Mouse (Mus musculus): ENCODE measurements around the gene Saa1. TPM values are rescaled to one million over a fixed set of nuclear protein-coding genes. Genes with fewer than 3 reads are reported as not detected.
"Not testable (repeated sequence)": the region's sequence is repeated elsewhere in the genome, so short reads cannot be mapped to it uniquely, and the experiment has no call there.

Saa1 gene
- polyA plus RNA-seq (2012; rRNA removed): 1.2 and 1.8 TPM in 2 replicates

DNA sequence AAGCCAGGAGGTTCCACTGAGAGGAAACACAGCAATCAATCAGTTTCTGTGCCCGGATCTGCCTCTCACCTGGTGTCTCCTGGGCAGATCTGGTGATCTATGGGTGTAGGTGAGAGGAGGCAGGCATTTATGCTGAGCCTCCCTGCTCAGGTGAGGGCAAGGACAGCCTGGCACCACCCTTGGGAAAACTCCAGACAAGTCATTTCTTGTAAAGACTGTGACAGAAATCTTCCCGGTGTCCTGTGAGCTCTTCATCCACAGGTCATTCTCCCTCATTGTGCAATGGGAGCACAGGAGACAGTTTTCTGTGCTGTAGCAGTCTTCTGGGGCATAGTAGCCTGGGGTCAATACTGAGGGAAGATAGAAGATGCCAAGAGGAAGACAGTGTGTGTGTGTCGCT is at the start of gene Saa1:
Saa1 (minus strand) TSS at position 101 of the 400 bp plus-strand sequence.
- H3K4me3 ChIP-seq (ENCODE audit: control insufficient read depth, low read depth, low read length); H3K27me3 ChIP-seq (ENCODE audit: control insufficient read depth, insufficient read depth, low read length); H3K27ac ChIP-seq (ENCODE audit: control insufficient read depth, insufficient read depth, low read depth, low read length); H3K36me3 ChIP-seq (ENCODE audit: control insufficient read depth, insufficient read depth, low read length); H3K4me1 ChIP-seq (ENCODE audit: control insufficient read depth, insufficient read depth, low read length): not testable (repeated sequence)

GRCm38 (mm10) chr7:46789177-46789849 is 46.5 kb upstream of the Saa1 start:
- Histone ChIP-seq H3K36me3 (ENCODE audit: control insufficient read depth, insufficient read depth, low read length) (peaks cover 6% of the 10 kb centered on the region), H3K4me1 (ENCODE audit: control insufficient read depth, insufficient read depth, low read length) (no peaks in the 10 kb centered on the region), H3K4me3 (ENCODE audit: control insufficient read depth, low read depth, low read length) (no peak overlapping the region), H3K27me3 (ENCODE audit: control insufficient read depth, insufficient read depth, low read length) (no peaks in the 10 kb centered on the region), H3K27ac (ENCODE audit: control insufficient read depth, insufficient read depth, low read depth, low read length) (no peak overlapping the region)
- no peak for TF ChIP-seq CTCF (IDR thresholded peaks at IDR 0.05; ENCODE audit: control insufficient read depth, insufficient read depth, insufficient replicate concordance, low read depth, low read length)
- TF ChIP-seq POLR2A (IDR thresholded peaks at IDR 0.05; ENCODE audit: control insufficient read depth, low read depth, low read length): no peak

DNA sequence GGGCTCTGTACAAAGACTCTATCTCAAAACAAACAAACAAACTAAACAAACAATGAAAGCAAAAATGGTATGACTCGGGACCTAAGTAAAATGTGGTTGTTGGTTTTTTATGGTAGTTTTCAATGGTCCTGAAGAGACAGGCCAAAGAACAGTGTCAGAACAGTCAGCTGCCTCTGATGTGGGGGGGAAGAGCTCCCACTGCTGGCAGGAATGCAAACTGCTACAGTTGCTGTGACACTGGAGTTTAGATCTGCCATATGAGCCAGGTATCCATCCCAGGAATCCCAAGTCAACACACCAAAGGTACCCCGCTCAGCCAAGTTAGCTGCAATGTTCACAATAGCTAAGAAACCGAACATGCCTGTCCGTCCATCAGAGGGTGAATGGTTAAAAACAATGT is 27.9 kb upstream of the Saa1 start:
- H3K4me1 ChIP-seq (ENCODE audit: control insufficient read depth, insufficient read depth, low read length): no peaks in the 10 kb centered on the region
- no peak for TF ChIP-seq POLR2A (IDR thresholded peaks at IDR 0.05; ENCODE audit: control insufficient read depth, low read depth, low read length)
- TF ChIP-seq CTCF (IDR thresholded peaks at IDR 0.05; ENCODE audit: control insufficient read depth, insufficient read depth, insufficient replicate concordance, low read depth, low read length): peak; percentile 88; the same call in 1 of the 2 replicates
- H3K27me3 ChIP-seq (ENCODE audit: control insufficient read depth, insufficient read depth, low read length): no peaks in the 10 kb centered on the region
- no peak overlapping the region for H3K27ac ChIP-seq (ENCODE audit: control insufficient read depth, insufficient read depth, low read depth, low read length)
- peaks cover 12% of the 10 kb centered on the region for H3K36me3 ChIP-seq (ENCODE audit: control insufficient read depth, insufficient read depth, low read length)
- no peak overlapping the region for H3K4me3 ChIP-seq (ENCODE audit: control insufficient read depth, low read depth, low read length)

GRCm38 (mm10) chr7:46768451-46768850 is 25.7 kb upstream of the Saa1 start:
- no peaks in the 10 kb centered on the region for H3K4me1 ChIP-seq (ENCODE audit: control insufficient read depth, insufficient read depth, low read length)
- no peaks in the 10 kb centered on the region for H3K27me3 ChIP-seq (ENCODE audit: control insufficient read depth, insufficient read depth, low read length)
- TF ChIP-seq POLR2A (IDR thresholded peaks at IDR 0.05; ENCODE audit: control insufficient read depth, low read depth, low read length): no peak
- no peak for TF ChIP-seq CTCF (IDR thresholded peaks at IDR 0.05; ENCODE audit: control insufficient read depth, insufficient read depth, insufficient replicate concordance, low read depth, low read length)
- peaks cover 8% of the 10 kb centered on the region for H3K36me3 ChIP-seq (ENCODE audit: control insufficient read depth, insufficient read depth, low read length)
- no peak overlapping the region for H3K27ac ChIP-seq (ENCODE audit: control insufficient read depth, insufficient read depth, low read depth, low read length)
- H3K4me3 ChIP-seq (ENCODE audit: control insufficient read depth, low read depth, low read length): no peak overlapping the region

DNA sequence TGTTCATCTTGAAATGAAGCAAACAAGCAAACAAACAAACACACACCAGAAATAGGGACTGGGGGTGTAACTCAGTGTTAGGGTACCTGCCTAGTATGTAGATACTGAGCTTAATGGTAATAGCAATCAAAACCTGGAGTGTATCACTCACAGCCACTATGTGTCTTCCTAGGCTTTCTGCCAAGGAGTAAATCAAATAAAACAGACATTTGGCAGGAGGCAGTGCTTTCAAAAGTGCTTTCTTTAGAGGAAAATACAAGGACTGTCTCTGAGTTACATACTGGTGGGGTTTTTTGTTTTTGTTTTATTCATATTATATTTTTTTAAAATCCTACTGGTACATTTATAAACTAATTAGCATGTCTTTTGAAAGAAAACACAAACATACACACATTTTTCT is 24.6 kb upstream of the Saa1 start:
- Histone ChIP-seq H3K27ac (ENCODE audit: control insufficient read depth, insufficient read depth, low read depth, low read length) (no peak overlapping the region), H3K4me3 (ENCODE audit: control insufficient read depth, low read depth, low read length) (no peak overlapping the region), H3K4me1 (ENCODE audit: control insufficient read depth, insufficient read depth, low read length) (no peaks in the 10 kb centered on the region; the same call in 1 of the 2 replicates), H3K27me3 (ENCODE audit: control insufficient read depth, insufficient read depth, low read length) (no peaks in the 10 kb centered on the region), H3K36me3 (ENCODE audit: control insufficient read depth, insufficient read depth, low read length) (peaks cover 8% of the 10 kb centered on the region)
- TF ChIP-seq POLR2A (IDR thresholded peaks at IDR 0.05; ENCODE audit: control insufficient read depth, low read depth, low read length): no peak
- TF ChIP-seq CTCF (IDR thresholded peaks at IDR 0.05; ENCODE audit: control insufficient read depth, insufficient read depth, insufficient replicate concordance, low read depth, low read length): no peak

- no peak overlapping the region for H3K4me3 ChIP-seq (ENCODE audit: control insufficient read depth, low read depth, low read length)
- TF ChIP-seq POLR2A (IDR thresholded peaks at IDR 0.05; ENCODE audit: control insufficient read depth, low read depth, low read length): no peak
- no peak for TF ChIP-seq CTCF (IDR thresholded peaks at IDR 0.05; ENCODE audit: control insufficient read depth, insufficient read depth, insufficient replicate concordance, low read depth, low read length)
- peaks cover 8% of the 10 kb centered on the region for H3K4me1 ChIP-seq (ENCODE audit: control insufficient read depth, insufficient read depth, low read length)
- H3K27me3 ChIP-seq (ENCODE audit: control insufficient read depth, insufficient read depth, low read length): no peaks in the 10 kb centered on the region
- H3K27ac ChIP-seq (ENCODE audit: control insufficient read depth, insufficient read depth, low read depth, low read length): no peak overlapping the region
- H3K36me3 ChIP-seq (ENCODE audit: control insufficient read depth, insufficient read depth, low read length): peaks cover 8% of the 10 kb centered on the region
These were observed 21.9 kb upstream of the Saa1 start for GRCm38 (mm10) chr7:46764672-46765071.

DNA sequence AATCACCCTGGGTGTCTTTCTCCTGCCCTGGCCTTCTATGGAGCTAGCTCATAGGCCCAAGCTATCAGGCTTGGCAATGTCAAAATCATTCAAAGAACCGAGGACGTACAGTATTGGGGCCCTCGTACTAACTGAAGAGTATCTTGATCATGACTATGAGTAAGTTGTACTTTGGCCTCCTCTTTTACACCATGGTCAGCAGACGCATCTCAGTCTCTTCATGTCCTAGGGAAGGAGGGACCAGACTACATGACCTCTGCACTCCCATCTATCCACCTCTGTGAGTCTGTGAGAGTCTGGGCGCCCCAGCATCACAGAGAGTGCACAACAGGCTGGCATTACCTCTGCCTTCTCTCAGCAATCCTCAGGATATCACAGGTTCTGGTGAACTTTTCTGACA is 19.8 kb upstream of the Saa1 start:
- Histone ChIP-seq H3K27me3 (ENCODE audit: control insufficient read depth, insufficient read depth, low read length) (no peaks in the 10 kb centered on the region), H3K4me3 (ENCODE audit: control insufficient read depth, low read depth, low read length) (no peak overlapping the region), H3K4me1 (ENCODE audit: control insufficient read depth, insufficient read depth, low read length) (peaks cover 10% of the 10 kb centered on the region), H3K36me3 (ENCODE audit: control insufficient read depth, insufficient read depth, low read length) (peaks cover 3% of the 10 kb centered on the region), H3K27ac (ENCODE audit: control insufficient read depth, insufficient read depth, low read depth, low read length) (no peak overlapping the region)
- TF ChIP-seq POLR2A (IDR thresholded peaks at IDR 0.05; ENCODE audit: control insufficient read depth, low read depth, low read length): no peak
- TF ChIP-seq CTCF (IDR thresholded peaks at IDR 0.05; ENCODE audit: control insufficient read depth, insufficient read depth, insufficient replicate concordance, low read depth, low read length): no peak
